Mouse (Mus musculus) megakaryocyte progenitor cell, adult 5-6 weeks (primary cell): Measurements from ENCODE around the gene Dok5. TPM values are rescaled to one million over a fixed set of nuclear protein-coding genes. Genes with fewer than 3 reads are reported as not detected.

Experiments used
- ATAC-seq: replicated peaks from 2 replicates; pipeline ENCODE4 v1.8.0; 2016; ENCODE audit warnings: mild to moderate bottlenecking, moderate TSS enrichment, inconsistent platforms; ENCODE audit not compliant: poor library complexity
- total RNA-seq, 2 experiments: library from RNA; stranded (forward) in 1 of 2; stranded (reverse) in 1 of 2; fragments of 157-497, 149-512 nt in 1 of 2; fragments of 200-1000 nt in 1 of 2; gene quantifications; 2 replicates each; pipeline versions ENCODE4 v1.2.3 to v1.2.4; 2015 to 2017

The Dok5 gene
- total RNA-seq, 2 experiments from 2014 or later: 0.25 TPM; not detected in 1

DNA sequence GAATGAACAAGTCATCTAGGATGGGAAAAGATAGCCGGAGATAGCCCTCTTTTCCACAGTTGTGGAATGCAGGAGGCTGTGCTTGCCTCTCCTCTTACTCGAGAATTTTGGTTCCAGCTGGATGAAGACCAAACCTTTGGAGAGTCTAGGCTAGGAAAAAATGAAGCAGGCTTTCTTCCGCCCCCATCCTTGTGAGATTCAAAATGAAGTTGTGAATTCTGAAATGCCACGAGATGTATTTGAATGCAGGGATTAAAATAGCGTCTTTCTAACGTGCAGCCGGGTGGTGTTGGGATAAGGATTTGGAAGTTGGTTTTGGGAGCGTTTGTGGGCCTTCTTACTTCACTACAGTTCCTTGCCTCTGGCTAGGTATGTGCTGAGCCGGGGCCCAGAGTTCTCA, 6.8 kb downstream of the Dok5 start:
- no peak for ATAC-seq

DNA sequence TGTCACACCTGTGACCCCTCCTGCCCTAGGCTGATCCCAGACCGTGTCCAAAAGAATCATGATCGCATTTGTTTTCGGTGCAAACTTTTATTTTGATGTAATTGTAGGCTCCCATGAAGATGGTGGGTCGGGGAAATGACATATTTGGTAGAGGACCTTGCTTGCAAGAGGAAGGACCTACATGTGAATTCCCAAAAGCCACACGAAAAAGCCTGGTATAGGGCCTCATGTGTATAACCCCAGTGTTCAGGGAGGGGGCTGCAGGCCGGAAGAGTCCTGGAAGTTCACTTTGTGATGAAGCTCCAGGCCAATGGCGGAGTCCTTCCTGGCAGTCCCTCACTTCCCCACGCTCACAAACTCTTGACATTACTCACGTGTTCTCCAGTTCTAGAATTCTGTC, 7.3 kb downstream of the Dok5 start:
- ATAC-seq: no peak

DNA sequence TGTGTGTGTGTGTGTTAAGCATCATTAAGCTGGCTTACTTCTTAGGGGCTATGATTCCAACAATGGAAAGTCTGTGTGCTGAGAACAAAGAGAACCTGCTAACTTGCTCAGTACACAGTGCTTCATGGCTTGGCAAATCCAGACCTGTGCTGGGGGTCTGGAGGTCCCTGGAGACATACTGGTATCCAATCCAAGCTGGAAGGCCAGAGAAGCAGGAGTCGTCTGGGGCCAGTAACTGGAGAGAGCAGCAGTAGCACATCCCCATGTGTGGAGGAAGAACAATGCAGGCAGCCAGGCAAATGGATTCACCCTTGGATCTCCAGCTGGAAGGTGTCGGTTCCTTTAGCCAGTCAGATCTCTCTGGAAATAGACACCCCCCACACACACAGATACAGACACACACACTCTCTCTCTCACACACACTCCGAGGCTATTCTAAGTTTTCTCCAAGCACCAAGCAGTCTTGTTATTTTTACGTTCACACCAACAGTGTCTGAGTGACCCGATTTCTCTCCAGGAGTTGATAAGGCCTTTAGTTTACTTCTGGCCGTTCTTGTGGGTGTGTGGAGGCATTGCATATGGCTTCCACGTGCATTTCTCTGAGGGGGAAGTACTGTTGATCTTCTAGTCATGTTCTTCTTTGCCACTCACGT, 8.2 kb downstream of the Dok5 start:
- ATAC-seq: no peak

DNA sequence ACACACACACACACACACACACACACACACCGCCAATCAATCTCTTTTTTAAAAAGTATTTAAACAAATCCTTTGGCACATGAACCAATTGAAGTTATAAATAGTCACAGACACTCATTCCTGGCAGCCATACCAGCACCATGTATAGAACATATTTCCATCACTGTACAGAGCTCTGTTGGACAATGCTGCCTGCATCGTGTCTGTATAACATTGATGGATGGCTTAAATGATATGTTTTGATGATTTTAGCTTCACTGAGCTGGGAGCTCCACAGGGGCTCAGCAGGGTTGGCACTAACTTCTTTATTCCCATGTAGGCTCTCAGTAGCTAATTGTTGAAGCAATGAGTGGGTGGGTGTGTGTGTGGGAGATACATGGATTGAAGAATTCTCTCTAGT, 11.9 kb downstream of the Dok5 start:
- no peak for ATAC-seq

DNA sequence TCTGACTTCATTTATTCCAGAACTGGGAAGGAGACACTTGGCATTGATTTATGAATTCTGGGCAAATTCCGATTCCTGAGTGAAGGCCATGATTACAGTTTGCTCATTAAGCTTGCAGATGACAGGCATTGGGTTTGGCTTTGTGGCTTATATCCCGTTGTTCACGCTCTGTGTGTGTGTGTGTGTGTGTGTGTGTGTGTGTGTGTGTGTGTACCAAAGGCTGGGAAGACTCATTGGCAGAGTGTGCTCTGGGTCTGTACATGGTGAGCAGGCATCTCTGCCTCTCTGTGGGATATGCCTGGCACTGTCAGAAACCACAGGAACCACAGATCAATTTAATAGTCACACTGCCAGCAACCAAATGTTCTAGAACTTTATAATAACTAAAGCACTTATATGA, 17.3 kb downstream of the Dok5 start:
- ATAC-seq: no peak

DNA sequence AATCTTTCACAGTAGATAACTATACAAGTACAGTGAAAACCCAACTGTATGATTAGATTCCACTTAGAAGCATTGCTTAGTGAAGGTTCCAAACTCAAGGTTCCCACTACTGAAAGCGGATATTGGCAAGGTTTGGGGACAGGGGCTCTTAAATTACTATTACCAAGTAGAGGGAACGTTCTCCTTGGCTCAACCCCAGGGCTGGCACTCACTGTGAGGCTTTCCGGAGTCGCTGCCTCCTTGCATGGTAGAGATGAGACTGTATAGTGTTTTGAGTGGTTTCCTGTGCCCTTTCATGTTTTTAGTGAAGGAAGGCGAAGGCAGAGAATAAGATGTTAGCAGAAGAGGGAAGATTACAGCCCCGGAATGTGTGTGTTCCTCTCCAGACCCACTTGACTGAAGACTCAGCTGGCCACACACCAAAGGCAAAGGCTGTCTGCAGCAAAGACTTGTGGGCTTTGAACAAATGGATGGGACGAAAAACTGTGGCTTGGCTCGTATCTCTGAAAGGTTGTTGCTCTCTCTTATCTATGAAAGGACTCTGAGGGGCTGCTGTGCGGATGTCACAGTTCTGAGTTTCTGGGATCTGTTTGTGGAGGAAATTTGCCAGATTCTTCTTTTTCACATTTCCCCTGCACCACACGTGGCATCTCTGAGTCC, 20.7 kb downstream of the Dok5 start:
- no peak for ATAC-seq

DNA sequence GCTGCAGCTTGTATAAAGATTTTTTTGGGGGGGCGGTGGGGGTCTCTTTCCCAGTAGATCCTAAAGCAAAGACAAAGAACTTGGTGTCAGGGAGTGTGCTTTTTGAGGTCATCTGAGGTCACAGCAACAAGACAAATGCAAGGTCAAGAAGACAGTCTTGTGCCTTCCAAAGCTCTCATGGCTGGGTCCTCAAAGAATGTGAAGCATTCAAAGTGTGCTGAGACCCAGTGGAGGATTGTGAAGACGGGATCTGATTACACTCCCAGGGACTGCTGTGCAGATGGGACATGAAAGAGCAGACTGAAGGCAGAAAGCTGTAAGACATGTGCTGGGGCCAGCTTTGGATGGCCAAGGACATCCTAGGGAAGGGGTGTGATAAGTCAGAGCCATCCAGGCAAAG, 24.2 kb downstream of the Dok5 start:
- no peak for ATAC-seq

DNA sequence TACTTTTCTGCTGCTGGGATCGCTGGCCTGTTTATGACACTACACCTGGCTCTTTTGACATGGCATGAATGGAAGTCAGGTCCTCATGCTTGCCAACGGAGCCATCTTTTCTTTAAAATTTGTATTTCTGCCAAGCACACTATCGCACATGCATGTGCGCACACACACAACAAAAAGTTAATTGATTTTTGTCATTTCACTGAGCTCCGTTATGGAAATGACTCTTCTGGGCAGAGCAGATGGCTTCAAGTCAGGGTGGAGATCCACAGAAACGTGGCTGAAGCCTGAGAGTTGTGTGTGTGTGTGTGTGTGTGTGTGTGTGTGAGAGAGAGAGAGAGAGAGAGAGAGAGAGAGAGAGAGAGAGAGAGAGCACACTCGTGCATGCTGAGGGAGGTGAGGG, 25.1 kb downstream of the Dok5 start:
- ATAC-seq: no peak

DNA sequence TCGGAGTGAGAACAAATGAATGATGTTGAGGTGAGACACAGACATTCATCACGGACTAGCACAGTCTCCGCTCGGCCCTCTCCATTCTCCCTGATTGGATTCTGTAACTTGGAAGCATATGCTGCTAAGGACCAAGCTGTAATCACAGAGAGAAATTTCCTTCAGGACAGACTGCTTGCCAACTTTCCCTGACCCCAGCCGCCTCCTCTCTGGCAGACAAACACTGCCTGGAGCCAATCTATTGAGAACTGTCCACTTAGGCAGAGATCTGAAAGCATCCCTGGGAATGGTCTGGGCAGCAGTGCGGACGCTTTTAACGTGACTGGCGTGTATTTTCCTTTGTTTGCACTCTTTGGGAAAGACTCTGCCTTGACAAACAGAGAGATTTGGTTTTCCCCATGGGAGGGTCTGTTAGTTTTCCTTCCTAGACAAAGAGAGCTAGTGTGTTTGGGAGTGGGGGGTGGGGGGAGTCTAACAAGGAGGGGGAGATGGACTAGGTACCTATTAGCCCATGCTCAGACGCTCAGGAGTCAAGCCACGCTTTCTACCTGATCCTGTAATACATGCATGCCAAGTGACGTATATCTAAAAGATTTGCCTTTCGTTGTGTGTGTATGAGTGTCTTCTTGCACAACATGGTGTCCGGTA, 25.7 kb downstream of the Dok5 start:
- no peak for ATAC-seq

DNA sequence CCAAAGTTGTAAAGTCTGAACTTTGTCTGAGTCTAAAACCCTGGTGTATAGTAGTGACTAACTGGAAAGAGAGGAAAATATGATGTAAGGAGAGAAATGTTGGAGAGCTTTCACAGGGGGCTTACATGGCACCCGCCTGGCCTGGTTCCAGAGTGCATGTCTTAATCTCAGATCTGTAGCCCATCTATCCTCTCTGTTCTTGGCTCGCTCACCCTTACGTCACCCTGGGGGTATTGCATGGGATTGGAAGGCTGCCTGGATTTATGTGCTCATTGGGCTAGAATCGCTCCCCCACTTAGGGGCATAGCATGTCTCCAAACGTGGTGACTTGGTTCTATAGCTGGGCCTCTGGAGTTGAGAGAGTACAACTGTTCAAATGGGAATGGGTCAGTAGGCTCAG, 26.6 kb downstream of the Dok5 start:
- ATAC-seq: no peak

DNA sequence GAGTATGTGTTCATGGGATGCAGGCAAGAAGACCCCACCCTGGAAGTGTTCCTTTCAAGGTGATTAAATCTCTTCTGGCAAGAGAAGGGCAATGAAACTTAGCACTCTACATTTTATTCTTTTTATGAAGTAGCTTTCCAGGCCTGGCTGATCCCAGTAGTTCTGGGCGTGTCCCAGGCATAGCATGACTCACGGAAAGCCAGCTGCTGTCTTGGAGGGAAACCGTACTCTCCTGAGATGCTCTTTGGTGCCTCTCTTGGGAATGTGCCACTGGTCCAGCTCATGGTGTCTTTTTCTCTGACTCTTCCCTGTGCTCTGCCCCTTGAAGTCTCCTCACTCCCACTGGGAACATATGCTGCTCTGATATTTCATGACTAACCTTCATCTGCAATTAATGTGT, 33.1 kb downstream of the Dok5 start:
- no peak for ATAC-seq

DNA sequence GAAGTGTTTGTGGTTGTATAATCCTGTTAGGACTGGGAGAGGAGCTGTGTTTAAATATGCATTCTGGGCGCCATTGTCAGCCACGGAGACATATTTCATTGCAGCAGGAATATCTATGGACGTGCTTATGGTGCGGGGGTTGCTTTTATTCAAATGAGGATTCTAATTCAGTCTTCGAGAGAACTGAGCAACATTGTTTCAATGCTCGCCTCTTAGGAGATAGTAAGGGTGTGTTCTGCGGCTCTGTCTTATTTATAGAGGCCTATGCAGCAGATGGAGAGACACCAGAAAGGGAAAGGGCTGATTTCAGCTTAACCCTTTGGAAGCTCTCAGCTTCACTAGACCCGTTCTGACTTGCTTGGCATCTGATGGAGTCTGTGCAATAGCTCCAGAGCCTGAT, 35.6 kb downstream of the Dok5 start:
- no peak for ATAC-seq

DNA sequence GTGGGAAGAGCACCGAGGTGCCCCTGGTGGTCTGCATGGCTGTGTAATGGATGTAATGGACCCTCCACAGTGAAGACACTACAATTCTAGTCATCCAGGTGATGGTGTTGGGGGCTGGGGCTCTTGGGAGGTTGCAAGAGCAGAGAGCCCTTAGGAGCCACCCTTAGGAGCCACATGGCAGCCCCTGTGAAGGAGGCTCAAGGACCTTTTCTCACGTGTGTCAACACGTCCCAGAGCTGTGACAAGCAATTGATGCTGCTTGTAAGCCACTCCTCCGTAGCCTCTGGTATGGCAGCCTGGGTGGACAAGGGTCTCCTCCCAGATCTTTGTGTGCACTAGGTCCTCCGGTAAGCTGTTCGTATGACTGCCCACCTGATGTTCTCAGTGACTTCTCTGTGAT, 37.1 kb downstream of the Dok5 start:
- no peak for ATAC-seq

DNA sequence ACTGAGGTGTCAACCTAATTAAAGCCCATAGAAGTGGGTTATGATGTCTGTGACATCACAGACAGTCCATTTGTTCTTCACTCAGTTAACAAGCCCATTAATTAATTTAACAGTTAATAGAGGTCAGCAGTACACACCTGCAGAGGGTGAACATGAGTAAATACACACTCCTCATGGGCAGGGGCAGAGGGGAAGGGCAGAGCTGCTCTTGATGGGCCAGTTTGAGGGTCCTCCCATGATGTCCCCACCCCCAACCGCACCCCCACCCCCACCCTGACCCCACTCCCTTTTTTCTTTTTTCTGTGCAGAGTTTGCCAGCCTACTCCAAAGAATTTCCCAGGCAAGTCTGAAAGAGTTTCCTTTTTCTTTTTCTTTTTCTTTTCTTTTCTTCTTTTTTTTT, 39.9 kb downstream of the Dok5 start:
- ATAC-seq: no peak

DNA sequence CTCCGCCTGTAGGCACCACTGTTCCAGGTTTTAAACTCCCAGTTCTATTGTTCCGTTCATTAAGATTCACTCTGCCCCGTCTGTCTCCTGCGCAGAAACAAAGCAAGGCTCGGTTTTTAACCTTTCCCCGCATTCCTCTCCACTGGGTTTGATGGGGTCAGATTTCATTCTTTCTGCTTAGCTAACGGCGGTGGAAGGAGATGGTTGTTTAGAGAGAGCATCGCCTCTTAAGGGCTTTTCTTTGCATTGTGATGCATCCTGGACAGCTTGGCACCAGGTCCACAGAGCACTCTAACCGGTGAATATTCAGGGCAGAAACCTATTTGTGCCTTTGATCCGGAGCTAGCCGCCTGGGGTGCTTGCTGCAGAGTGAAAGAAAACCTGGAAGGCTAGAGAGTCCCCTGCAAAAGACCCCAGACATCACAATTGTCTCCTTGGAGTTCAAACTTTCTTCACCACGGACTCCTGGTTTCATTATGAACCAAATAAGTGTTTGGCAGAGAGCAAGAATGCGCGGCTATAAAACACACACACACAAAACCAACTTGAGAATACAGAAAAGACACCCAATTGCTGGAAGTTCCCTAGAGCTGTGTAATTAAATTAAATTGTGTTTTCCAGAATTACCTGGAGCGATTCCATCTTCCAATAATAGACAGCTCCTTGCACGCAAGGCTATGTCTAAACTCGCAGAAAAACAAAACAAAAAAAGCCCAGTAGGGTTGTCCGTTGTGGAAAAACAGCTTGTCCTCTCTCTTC, 40.7 kb downstream of the Dok5 start:
- ATAC-seq: no peak

DNA sequence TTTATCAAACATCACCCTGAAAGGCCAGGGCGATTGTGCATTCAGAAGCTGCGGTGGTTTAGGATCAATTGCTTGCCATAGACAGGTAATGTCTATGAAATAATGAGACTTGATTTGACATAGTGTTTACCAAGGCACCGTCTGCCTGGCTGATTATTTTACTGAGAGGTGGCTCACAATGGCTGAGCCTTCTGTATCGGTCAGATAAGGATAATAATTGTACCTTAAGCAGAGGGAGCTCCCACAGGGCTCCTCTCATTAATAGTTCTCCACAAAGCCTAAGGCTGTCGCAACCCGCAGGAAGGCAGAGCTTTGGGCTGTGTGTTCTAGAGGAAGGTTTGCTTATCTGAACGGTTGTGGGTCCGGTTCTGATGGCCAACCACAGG, 41.3 kb downstream of the Dok5 start:
- ATAC-seq: no peak

DNA sequence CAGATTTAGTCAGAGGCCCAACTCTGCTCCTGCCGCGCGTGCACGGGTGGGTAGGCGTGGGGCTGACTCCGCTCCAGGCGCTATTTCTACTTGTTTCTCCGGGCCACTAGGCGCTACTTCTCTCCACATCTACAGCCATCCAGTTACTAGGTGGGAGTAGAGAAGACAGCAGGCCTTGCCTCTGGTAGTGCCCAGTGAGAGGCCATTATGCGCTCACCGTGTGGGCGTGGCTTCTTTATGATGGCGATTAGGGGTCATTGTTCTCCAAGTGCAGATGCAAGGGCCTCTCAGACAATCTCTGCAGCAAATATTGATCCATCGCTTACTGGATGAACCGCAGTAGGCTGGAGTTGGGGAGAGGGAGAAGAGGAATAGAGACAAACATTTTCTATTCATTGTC, 44.0 kb downstream of the Dok5 start:
- no peak for ATAC-seq

DNA sequence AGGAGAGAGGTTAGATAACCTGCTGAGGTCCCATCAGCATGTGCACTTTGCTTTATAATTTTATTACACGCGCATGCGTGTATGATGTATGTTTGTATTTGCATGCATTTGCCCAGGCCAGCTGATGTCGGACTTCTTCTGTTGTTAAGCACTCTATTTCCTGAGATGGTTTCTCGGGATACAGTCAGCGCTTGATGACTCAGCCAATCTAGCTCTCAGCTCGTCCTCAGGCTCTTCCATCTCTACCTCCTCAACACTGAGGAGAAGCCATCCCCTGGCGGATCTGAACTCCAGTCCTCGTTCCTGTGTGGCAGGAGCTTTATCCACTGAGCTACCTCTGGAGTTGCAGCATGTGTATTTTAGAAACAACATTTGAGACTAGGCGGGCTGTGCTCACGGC, 44.5 kb downstream of the Dok5 start:
- no peak for ATAC-seq

DNA sequence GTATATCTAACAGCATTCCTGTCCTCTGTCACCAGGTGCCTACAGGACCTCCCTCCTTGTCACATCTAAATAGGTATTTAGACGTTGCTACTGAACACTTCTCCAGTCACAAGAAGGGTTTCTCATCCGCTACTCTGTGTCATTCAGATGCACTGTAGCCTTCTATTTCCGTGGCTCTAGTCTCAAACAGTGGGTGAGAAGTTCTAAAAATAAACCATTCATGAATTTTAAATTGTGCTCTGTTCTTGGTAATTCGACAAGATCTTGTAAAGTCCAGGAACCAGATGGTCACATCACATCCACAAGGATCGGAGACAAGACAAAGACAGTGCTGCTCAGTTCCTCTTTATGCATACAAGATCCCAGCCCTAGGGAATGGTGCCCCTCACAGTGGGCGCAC, 46.0 kb downstream of the Dok5 start:
- ATAC-seq: no peak

DNA sequence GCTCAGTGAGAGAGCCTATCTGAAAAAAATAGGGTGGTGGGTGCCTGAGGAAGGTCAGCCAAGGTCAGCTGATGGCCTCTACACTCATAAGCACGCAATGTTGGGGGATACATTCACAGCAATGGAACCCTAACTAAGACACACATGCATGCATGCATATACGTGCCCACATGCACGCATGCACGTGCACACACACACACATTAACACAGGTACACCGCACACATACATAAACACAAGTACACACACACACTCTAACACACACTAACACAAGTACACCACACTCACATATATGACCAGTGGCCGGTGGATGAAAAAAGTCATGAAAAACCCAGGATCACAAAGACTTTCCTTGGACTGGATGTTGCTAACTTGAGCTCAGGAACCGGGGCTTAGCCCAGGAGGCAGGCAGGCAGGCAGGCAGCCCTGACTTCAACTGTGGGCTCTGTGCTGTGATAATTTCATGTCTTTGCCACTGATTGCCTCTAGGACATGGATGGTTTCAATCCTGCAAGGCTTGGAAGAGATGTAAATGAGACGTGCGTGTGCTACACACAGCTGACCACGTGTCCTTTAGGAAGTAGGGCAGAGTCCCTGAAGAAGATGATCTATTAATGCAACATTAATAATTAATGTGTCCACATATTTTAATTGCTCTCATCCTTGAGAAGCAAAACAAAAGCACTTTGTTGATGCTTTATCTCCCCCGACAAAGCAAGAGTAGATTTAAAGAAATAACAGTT, 48.6 kb downstream of the Dok5 start:
- no peak for ATAC-seq

DNA sequence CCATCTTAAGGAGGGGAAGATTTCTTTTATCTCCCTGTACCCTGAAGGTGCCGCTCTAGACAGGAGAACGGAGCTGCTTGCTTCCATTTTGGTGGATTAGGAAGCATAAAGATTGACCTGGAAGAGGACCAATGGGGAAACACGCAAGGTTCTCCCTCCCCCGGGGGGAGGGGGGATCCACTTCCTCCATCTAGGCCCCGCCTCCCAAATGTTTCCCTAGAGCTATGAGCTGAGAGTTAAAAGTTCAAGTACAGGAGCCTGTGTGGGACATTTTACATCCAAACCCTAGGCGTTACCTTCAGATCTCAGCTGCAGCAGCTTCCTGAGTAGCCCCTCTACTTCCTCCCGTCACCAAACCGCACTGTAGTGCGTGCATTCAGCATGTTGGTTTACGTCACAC, 56.5 kb downstream of the Dok5 start:
- no peak for ATAC-seq
